Mouse (Mus musculus): Measurements from ENCODE around the gene Nr1h4.

DNA sequence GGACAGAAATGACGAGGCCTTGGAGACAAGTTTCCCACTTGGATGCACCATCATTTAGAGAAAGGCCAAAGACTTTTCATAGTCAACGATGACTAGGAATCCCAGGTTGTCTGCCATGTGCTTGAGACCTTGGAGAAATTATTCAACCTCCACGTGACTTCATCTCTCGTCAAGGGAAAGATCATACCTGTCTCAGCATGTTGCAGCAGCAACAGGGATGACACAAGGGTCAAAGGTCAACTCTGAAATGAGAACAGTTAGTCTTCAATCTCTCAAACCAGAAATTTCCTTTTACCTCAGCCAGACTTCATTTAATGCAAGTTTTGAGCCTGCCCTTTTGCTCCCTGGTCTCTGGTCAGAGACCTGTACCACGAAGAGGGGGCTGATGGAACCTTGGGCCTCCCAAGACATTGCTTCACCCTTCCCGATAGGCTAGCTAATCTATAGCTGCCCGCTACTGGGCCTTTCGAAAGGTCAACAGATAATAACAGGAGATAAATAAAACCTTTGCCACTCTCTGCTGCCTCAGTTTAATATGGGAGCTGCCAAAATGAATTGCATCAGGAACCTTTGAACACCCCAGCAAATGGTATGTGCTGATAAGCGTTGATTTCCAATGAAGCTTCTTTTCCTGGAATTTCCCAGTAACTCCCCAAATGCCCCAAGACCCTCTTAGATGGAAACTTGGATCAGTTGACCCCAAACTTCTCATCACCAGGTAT, 32.1 kb upstream of the Nr1h4 start:
- TF ChIP-seq CTCF (IDR thresholded peaks at IDR 0.05; ENCODE audit: low read depth), result no peak
- no peak for TF ChIP-seq EP300 (optimal IDR thresholded peaks at IDR 0.05)

All from stomach, postnatal 0 days (tissue).